Mouse (Mus musculus) gastrocnemius, postnatal 36 days (tissue): ENCODE results near the gene Morc3. TPM values are rescaled to one million over a fixed set of nuclear protein-coding genes. Genes with fewer than 3 reads are reported as not detected.

Source experiments
- DNase-seq, 2 experiments: peaks; one replicate each; pipeline ENCODE4 v3.0.0; 2022
- intact Hi-C: fragments of 180-260 bp; cut with DNase I; formaldehyde crosslinking; loops from one replicate; pipeline ENCODE4 v1.15.1; 2025
- total RNA-seq, 2 experiments: library from RNA; stranded (reverse); gene quantifications; 2 replicates each; pipeline ENCODE4 v1.2.3; 2021

Morc3 gene
- total RNA-seq, 2 experiments from 2014 or later = 7.7 to 10.3 TPM

GRCm38 (mm10) chr16:93874841-93875240 lies 42.9 kb downstream of the Morc3 start:
- no peak for DNase-seq
- intact Hi-C loops = no loop called here

- intact Hi-C loops = loop anchor here (2.0 kb wide), 1 partner anchor 41 kb away; no protein-coding TSS in a partner anchor
- DNase-seq = no peak
Observed at GRCm38 (mm10) chr16:93877612-93878380, 45.9 kb downstream of the Morc3 start.

GRCm38 (mm10) chr16:93883423-93884085 lies 51.6 kb downstream of the Morc3 start, which contains the start of gene Chaf1b:
Chaf1b (plus strand) TSS chr16:93883901.
- intact Hi-C loops = no loop called here
- DNase-seq = peak; percentile 91 to 97

GRCm38 (mm10) chr16:93884086-93884721 lies 52.3 kb downstream of the Morc3 start:
- DNase-seq = no peak
- intact Hi-C loops = no loop called here

GRCm38 (mm10) chr16:93884722-93885113 lies 52.8 kb downstream of the Morc3 start:
- intact Hi-C loops = no loop called here
- no peak for DNase-seq

GRCm38 (mm10) chr16:93888481-93888880 lies 56.6 kb downstream of the Morc3 start:
- intact Hi-C loops = no loop called here
- DNase-seq = no peak

- no peak for DNase-seq
- intact Hi-C loops = no loop called here
Observed at GRCm38 (mm10) chr16:93890948-93891604, 59.2 kb downstream of the Morc3 start.

- no peak for DNase-seq
- intact Hi-C loops = no loop called here
Observed at GRCm38 (mm10) chr16:93893285-93893684, 61.4 kb downstream of the Morc3 start.

- DNase-seq = no peak
- intact Hi-C loops = no loop called here
Observed at GRCm38 (mm10) chr16:93903027-93903426, 71.1 kb downstream of the Morc3 start.

- DNase-seq = peak in 1 of 2 experiments; percentile 51
- intact Hi-C loops = no loop called here
Observed at GRCm38 (mm10) chr16:93906156-93907014, 74.5 kb downstream of the Morc3 start.

GRCm38 (mm10) chr16:93907761-93908160 lies 75.8 kb downstream of the Morc3 start:
- no peak for DNase-seq
- intact Hi-C loops = no loop called here

GRCm38 (mm10) chr16:93908196-93908595 lies 76.3 kb downstream of the Morc3 start:
- DNase-seq = no peak
- intact Hi-C loops = no loop called here

- DNase-seq = no peak
- intact Hi-C loops = no loop called here
Observed at GRCm38 (mm10) chr16:93909936-93910335, 78.0 kb downstream of the Morc3 start.

GRCm38 (mm10) chr16:93910735-93911665 lies 79.1 kb downstream of the Morc3 start:
- no peak for DNase-seq
- intact Hi-C loops = no loop called here

- DNase-seq = no peak
- intact Hi-C loops = no loop called here
Observed at GRCm38 (mm10) chr16:93912158-93912557, 80.2 kb downstream of the Morc3 start.

- DNase-seq = no peak
- intact Hi-C loops = no loop called here
Observed at GRCm38 (mm10) chr16:93912808-93913207, 80.9 kb downstream of the Morc3 start.

GRCm38 (mm10) chr16:93913881-93914576 lies 82.1 kb downstream of the Morc3 start:
- intact Hi-C loops = no loop called here
- DNase-seq = no peak

GRCm38 (mm10) chr16:93915338-93915849 lies 83.5 kb downstream of the Morc3 start:
- no peak for DNase-seq
- intact Hi-C loops = loop anchor here (5.0 kb wide), 1 partner anchor 62 kb away; no protein-coding TSS in a partner anchor
